Mouse (Mus musculus): Measurements from ENCODE around the gene Eefsec.

- TF ChIP-seq POLR2A (IDR thresholded peaks at IDR 0.05; ENCODE audit: insufficient read depth, low read length) (no peak), CTCF (IDR thresholded peaks at IDR 0.05; ENCODE audit: low read depth, low read length) (peak; percentile 14)
These were observed 124.5 kb downstream of the Eefsec start for GRCm38 (mm10) chr6:88321879-88322278.
